Mouse (Mus musculus) kidney, postnatal 0 days (tissue): ENCODE measurements around the gene Zcwpw1. TPM values are rescaled to one million over a fixed set of nuclear protein-coding genes. Genes with fewer than 3 reads are reported as not detected.

ENCODE experiments used
- ATAC-seq: fragments of 200-750 bp; cut with Nextera tagmentation; replicated peaks from 2 replicates; pipeline ENCODE4 v1.8.0; 2017; ENCODE audit warnings: low read depth, moderate number of reproducible peaks, moderate TSS enrichment, moderate library complexity; ENCODE audit not compliant: low FRiP score
- DNase-seq: peaks from one replicate; pipeline ENCODE4 v3.0.0-alpha.2; 2016; ENCODE audit warnings: low spot score
- H3K27ac ChIP-seq: fragments of 300-500 bp; sonication (generic); 2 replicates; pipeline ENCODE4 v1.5.1; 2014; ENCODE audit warnings: mild to moderate bottlenecking
- H3K27me3 ChIP-seq: fragments of 300-500 bp; sonication (generic); 2 replicates; pipeline ENCODE4 v1.6.1; 2014; ENCODE audit warnings: low read length, mixed read lengths; ENCODE audit not compliant: insufficient read depth
- H3K36me3 ChIP-seq: fragments of 300-500 bp; sonication (generic); 2 replicates; pipeline ENCODE4 v1.6.1; 2014; ENCODE audit warnings: low read length, mixed read lengths; ENCODE audit not compliant: insufficient read depth
- H3K4me1 ChIP-seq: fragments of 300-500 bp; sonication (generic); replicated peaks from 2 replicates; pipeline ENCODE4 v1.6.1; 2014; ENCODE audit warnings: antibody characterized with exemption, low read length, mixed read lengths; ENCODE audit not compliant: insufficient read depth
- H3K4me2 ChIP-seq: fragments of 300-500 bp; sonication (generic); 2 replicates; pipeline ENCODE4 v1.6.1; 2014; ENCODE audit warnings: mild to moderate bottlenecking, low read length, moderate library complexity, mixed read lengths
- H3K4me3 ChIP-seq: fragments of 300-500 bp; sonication (generic); replicated peaks from 2 replicates; pipeline ENCODE4 v1.5.1; 2014; ENCODE audit warnings: low read depth, low read length
- H3K9ac ChIP-seq: fragments of 300-500 bp; sonication (generic); 2 replicates; pipeline ENCODE4 v1.6.1; 2014; ENCODE audit warnings: low read depth, low read length
- H3K9me3 ChIP-seq: fragments of 300-500 bp; sonication (generic); replicated peaks from 2 replicates; pipeline ENCODE4 v1.6.1; 2016; ENCODE audit warnings: low read length, inconsistent platforms, mixed read lengths
- CTCF ChIP-seq: IDR thresholded peaks from 2 replicates; pipeline ENCODE4 v1.5.1; 2016; ENCODE audit warnings: antibody characterized with exemption, low read depth, mild to moderate bottlenecking, moderate library complexity
- WGBS: fragments of 180-500 bp; shearing (Covaris S2); extraction: QIAGEN DNeasy Blood & Tissue Kit; methylation state at CpG from one replicate; pipeline ENCODE4 v1.1.7; 2014; 5-methylcytosine and 5-hydroxymethylcytosine counted together
- polyA plus RNA-seq: library from polyadenylated mRNA; unstranded; fragments of >200 nt; fragmentation: Nextera tagmentation; extraction: Ambion mirVana; gene quantifications from 2 replicates; pipeline ENCODE4 v1.2.1, GENCODE M21; 2015

Gene Zcwpw1
- polyA plus RNA-seq, 1 experiment from 2014 or later: 14.5 TPM

GRCm38 (mm10) chr5:137755425-137755824 is 32.2 kb upstream of the Zcwpw1 start:
- 82% methylated on average over 5 of the region's 5 CpGs for WGBS
- Histone ChIP-seq H3K4me1 (no peaks in the 10 kb centered on the region), H3K9me3 (no peaks in the 10 kb centered on the region), H3K27ac (no peak overlapping the region), H3K27me3 (no peaks in the 10 kb centered on the region), H3K4me3 (no peak overlapping the region), H3K9ac (no peak overlapping the region), H3K36me3 (peaks cover 39% of the 10 kb centered on the region), H3K4me2 (no peak overlapping the region)
- TF ChIP-seq CTCF: no peak
- DNase-seq (no peak), ATAC-seq (no peak)

GRCm38 (mm10) chr5:137756106-137756505 is 31.5 kb upstream of the Zcwpw1 start:
- Histone ChIP-seq H3K4me2 (no peak overlapping the region), H3K9me3 (no peaks in the 10 kb centered on the region), H3K27me3 (no peaks in the 10 kb centered on the region), H3K4me1 (no peaks in the 10 kb centered on the region), H3K36me3 (peaks cover 39% of the 10 kb centered on the region), H3K4me3 (no peak overlapping the region), H3K27ac (no peak overlapping the region), H3K9ac (no peak overlapping the region)
- 85% methylated on average over 3 of the region's 3 CpGs for WGBS
- DNase-seq (no peak), ATAC-seq (no peak)
- no peak for TF ChIP-seq CTCF

DNA sequence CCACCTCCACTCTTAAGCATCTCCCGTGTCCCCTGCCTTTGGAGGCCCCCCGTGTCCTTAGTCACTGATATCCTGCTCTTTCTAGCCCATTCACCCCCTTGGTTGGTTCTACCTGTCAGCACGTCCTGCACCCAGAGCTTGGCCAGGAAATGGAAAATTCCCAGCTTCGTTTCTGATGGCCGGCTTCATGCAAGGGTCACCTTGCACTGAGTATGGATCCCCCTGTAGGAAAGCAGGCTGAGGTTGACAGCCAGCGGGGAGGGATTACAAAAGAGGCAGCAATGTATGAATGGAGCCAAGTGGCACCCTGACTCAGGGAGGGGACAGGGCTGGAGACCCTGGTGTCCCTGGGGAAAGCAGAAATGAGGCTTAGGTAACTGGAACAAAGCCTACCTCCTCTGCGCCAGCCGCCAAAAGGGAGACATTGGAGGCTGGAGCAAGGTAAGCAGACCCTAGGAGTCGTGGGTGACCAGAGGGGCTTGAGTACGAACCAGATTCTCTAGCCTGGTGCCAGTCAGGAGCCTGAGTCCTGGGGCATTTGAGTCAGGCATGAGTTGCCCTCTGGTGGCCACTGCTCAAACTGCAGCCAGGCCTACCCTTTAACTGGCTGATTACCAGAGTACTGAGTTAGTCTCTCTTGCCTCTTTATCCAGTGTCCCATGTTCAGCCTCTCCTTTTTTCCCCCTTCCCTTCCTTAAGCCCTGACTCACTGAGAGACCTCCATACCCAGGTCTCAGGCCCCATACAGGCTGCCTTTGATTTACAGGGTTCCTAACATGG is 30.5 kb upstream of the Zcwpw1 start:
- no peaks in the 10 kb centered on the region for H3K9me3 ChIP-seq
- H3K4me2 ChIP-seq: no peak overlapping the region
- H3K27ac ChIP-seq: no peak overlapping the region
- H3K9ac ChIP-seq: no peak overlapping the region
- WGBS: 46% methylated on average over 10 of the region's 10 CpGs
- H3K27me3 ChIP-seq: no peaks in the 10 kb centered on the region
- TF ChIP-seq CTCF: peak; percentile 97
- peaks cover 29% of the 10 kb centered on the region for H3K36me3 ChIP-seq
- H3K4me3 ChIP-seq: no peak overlapping the region
- DNase-seq: peak; percentile 86
- H3K4me1 ChIP-seq: no peaks in the 10 kb centered on the region
- peak; percentile 12; the same call in 1 of the 2 replicates for ATAC-seq

DNA sequence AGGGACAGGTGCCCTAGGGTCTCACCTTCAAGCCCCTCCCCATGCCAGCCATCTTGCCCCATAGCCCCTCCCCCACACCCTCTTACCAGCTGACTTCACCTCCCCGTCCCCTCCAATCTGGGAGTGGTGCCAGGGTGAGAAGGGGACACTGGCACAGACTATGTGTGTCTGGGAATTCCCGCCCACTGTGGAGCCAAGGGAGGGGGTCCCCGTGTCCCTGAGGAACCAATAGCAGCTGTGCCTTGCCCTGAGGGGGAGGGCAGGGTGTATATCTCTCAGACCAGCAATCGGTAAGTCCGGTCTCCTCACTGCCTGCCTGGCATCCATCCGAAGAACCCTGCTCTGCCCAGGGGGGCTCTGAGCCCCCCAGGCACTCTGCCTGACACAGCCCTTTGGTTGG is 29.7 kb upstream of the Zcwpw1 start:
- Histone ChIP-seq H3K27ac (no peak overlapping the region), H3K4me1 (no peaks in the 10 kb centered on the region), H3K4me2 (no peak overlapping the region), H3K27me3 (no peaks in the 10 kb centered on the region), H3K36me3 (peaks cover 29% of the 10 kb centered on the region), H3K9ac (no peak overlapping the region), H3K9me3 (no peaks in the 10 kb centered on the region), H3K4me3 (no peak overlapping the region)
- DNase-seq: no peak
- TF ChIP-seq CTCF: no peak
- ATAC-seq: 0 out of 2 replicates have a peak, but pooled peaks have one; percentile 18
- WGBS: 78% methylated on average over 6 of the region's 6 CpGs

DNA sequence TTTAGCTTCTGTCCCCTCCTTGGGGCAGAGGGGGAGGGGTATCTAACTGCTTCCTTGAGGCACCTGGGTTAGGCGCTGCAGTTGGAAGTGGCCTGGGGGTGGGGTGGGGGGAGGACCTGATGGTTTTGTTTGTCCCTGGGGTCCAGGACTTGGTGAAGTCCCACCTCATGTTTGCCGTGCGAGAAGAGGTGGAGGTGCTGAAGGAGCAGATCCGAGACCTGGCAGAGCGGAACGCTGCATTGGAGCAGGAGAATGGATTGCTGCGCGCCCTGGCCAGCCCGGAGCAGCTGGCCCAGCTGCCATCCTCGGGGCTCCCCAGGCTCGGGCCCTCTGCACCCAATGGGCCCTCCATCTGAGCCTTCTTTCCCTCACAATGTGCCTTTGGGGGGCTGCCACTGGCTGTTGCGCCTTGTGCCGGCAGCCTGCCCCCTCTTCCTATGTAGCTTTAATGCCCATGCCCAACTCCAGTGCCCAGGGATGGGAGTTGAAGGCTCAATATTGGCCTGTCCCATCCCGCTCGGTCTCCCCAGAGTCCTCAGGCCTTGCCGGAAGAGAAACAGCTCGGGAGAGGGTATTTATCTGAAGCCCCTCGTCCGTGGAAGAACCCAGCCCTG is 28.6 kb upstream of the Zcwpw1 start:
- Histone ChIP-seq H3K27me3 (no peaks in the 10 kb centered on the region), H3K36me3 (peaks cover 26% of the 10 kb centered on the region), H3K27ac (no peak overlapping the region), H3K9me3 (no peaks in the 10 kb centered on the region), H3K4me1 (no peaks in the 10 kb centered on the region), H3K4me3 (no peak overlapping the region), H3K4me2 (no peak overlapping the region), H3K9ac (no peak overlapping the region)
- TF ChIP-seq CTCF: no peak
- DNase-seq (no peak), ATAC-seq (no peak)
- 91% methylated on average over 19 of the region's 19 CpGs for WGBS

DNA sequence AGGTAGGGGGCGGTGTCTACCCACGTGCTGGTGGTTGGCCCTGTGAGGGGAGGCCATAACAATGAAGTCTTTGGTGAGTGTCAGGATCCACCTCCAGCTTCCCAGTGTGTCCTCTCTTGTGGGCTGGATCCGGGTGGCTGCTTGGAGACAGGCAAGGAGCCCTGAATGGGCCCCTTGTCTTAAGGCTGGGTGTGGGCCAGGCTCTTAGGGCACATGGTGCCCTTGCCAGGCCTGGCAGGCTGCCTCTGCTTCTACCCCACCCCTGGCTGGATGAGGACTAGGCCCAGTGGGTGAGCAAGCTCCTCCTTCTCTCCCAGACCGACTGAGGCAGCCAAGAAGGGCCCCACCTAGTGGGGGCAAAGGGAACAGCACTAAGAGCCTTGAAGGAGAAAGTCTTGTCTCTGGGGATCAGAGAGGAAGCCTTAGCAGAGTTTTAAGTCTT is 27.6 kb upstream of the Zcwpw1 start:
- ATAC-seq (peak; percentile 74), DNase-seq (peak; percentile 92)
- Histone ChIP-seq H3K9ac (no peak overlapping the region), H3K27me3 (no peaks in the 10 kb centered on the region), H3K4me2 (no peak overlapping the region), H3K27ac (peak overlapping the region; percentile 52; the same call in 1 of the 2 replicates), H3K36me3 (peaks cover 23% of the 10 kb centered on the region), H3K9me3 (no peaks in the 10 kb centered on the region), H3K4me3 (no peak overlapping the region), H3K4me1 (no peaks in the 10 kb centered on the region)
- TF ChIP-seq CTCF: peak; percentile 92
- WGBS: 34% methylated on average over 4 of the region's 4 CpGs
